Mouse (Mus musculus) cerebellum, adult 11 months (tissue): ENCODE results near the gene Tgfbr2.
A peak's percentile ranks its signal among the peaks of the same experiment; 100 is the strongest.
"Not testable (repeated sequence)": the region's sequence is repeated elsewhere in the genome, so short reads cannot be mapped to it uniquely, and the experiment has no call there.

ENCODE experiments used
- DNase-seq: peaks from one replicate; pipeline ENCODE4 v3.0.0; 2022

The Tgfbr2 gene

DNA sequence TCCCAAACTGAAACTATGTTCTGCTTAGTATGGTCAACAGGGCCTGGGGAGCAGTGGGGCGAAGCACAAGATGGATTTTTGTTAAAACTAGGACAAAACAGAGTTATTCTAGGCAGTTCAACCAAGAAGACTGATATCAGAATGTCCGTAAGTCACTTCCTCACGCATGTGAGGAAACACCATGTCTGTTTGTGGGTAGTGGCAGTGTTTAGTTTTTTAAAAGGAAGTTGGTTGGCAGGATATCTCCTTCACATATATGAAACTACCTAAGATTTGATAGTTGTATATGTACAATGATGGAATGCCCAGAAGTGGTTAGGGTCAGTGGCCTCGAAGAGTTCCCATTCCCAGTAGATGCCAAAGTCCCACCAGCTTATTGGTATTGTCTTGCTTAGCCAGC, 116.7 kb downstream of the Tgfbr2 start:
- no peak for DNase-seq

DNA sequence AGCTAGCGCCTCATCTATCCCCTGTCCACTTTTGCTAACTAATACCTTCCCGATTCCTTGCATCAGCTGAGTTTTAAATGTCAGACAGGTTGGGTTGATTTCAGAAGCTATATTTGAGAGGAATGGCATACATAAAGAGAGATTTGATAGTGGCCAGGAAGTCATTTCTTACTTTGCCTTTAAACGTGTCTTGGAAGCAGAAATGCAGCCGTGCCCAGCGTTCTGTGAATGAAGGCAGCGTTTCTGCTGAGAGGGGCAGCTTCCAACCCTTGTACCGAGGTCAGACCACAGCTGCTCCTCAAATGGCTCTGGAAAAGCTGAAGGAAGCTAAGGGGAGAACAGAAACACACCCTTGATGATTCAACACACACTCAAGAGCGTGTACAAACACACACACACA, 121.2 kb downstream of the Tgfbr2 start:
- no peak for DNase-seq

DNA sequence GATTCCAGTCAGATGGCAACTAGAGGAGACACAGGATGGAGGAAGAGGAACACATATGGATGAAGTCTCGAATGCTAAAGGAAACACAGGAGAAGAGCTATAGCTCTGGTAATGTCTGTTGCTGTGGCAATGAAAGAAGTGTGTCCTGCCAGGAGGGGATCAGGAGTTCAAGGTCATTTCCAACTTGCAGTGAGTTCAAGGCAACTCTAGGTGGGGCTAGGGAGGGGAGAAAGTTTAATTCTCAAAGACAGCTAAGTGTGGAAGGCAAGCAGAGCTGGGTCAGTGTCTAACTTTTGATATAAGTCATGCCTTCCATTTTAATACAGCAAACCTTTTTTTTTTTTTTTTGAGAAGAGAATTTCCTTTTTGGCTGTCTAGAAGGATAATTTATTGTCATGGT, 125.2 kb downstream of the Tgfbr2 start:
- DNase-seq = no peak

DNA sequence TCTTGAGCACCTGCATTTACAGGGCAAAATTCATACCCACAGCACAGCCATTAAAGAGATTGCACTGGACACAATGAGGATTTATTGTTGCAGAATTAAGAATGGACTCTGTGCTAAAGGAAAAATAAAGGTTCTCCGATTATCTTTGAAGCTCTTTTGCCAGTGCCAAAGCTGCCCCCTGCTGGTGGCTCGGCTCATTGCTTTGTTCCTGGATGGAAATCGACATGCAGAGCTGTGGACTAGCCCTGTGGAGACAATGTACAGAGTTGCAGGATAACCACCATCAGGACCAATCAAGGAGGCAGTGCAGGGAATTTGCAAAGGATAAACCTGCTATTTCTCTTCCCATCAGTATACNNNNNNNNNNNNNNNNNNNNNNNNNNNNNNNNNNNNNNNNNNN, 133.4 kb downstream of the Tgfbr2 start:
- DNase-seq = peak; percentile 48

DNA sequence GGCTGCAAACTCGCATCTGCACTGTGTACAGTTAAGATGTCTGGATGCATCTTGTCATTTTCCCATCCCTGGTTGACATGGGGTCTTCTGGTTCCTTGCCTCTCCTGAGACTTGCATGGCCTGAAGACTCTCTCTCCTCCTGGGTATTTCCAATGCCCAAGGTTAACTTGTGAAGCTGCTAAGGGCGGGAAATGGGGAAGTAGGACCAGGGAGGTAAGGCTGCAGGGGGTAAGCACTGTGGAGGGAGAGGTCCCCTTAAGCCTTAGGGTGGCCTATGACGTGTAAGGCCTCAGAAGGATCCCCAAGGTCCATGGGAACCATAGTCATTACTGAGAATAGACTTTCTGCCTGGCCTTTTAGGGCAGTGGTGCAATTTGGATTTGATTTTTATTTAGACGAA, 133.8 kb downstream of the Tgfbr2 start:
- DNase-seq = no peak

DNA sequence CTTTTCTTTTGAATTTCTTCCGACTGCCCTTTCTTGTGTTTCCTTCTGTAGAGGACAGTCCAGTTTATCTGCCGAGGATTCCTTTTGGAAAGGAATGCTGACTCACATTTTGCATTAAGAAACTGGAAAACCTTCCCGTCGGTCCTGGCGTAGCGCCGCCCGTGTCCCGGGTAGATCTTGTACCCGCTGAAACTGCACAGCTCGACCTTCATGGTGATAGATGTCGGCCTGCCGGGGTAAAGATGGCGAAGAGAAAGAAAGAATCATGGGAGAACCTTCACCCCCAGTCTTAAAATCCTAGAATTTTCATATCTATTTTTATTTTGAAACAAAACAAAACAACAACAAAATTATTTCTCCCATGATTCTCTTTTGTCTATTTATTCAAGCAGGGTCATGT, 134.3 kb downstream of the Tgfbr2 start:
- DNase-seq = not testable (repeated sequence)

DNA sequence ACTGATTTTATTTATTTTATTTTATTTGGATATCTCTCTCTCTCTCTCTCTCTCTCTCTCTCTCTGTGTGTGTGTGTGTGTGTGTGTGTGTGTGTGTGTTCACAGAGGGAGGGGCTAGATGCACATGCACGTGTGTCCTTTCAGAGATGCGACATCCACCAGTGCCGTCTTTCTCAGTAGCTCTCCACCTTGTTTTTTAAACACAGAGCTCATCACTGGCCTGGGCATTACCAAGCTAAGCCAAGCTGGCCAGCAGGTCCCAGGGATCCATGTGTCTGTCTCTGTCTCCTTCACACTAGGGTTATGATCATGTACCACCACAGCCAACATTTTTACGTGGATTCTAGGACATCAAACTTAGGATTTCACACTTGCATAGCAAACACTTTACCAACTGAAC, 135.2 kb downstream of the Tgfbr2 start:
- no peak for DNase-seq

DNA sequence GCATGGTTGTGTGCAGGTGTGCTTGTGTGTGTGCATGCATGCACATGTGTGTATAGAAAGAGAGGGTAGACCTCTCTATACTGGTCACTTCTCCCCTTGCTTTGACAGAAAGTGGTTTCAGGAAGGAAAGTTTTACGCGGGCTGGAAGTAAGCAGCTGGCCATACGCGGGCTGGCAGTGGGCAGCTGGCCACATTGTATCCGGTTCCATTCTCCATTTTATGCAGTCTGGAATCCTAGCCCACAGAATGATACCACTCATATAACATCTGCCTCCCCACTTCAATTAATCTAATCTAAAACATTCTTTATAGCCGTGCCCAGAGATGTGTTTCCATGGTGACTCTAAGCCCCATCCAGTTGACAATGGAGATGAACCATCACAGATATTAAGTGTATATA, 136.9 kb downstream of the Tgfbr2 start:
- no peak for DNase-seq
